Comparison of ENCODE assay signal across 21 mouse cellular contexts in genomic region chr7:119667893-119668292, GRCm38 (mm10). TPM values are rescaled to one million over a fixed set of nuclear protein-coding genes. Genes with fewer than 3 reads are reported as not detected.
"Had no signal": no experiment of that assay in that cellular context is flagged by ENCODE, and none has a peak within 500 bp of the region (broad histone marks: within the 10 kb centered on the region; RNA-seq: fewer than 3 reads in every experiment).

No protein-coding gene starts in this region.

- H3K9me3 ChIP-seq: hindbrain, embryonic 13.5 days; limb, embryonic 15.5 days; midbrain, embryonic 12.5 days; neural tube, embryonic 13.5 days; stomach, embryonic 15.5 days had no signal

- H3K27ac ChIP-seq: hindbrain, embryonic 13.5 days; hindbrain, postnatal 0 days; limb, embryonic 15.5 days; midbrain, embryonic 12.5 days; neural tube, embryonic 13.5 days; stomach, embryonic 15.5 days had no signal

- H3K4me2 ChIP-seq: hindbrain, embryonic 13.5 days; limb, embryonic 15.5 days; midbrain, embryonic 12.5 days; neural tube, embryonic 13.5 days; stomach, embryonic 15.5 days had no signal

- ATAC-seq: hindbrain, postnatal 0 days; midbrain, embryonic 16.5 days had no signal

- H3K27me3 ChIP-seq: hindbrain, embryonic 13.5 days; limb, embryonic 15.5 days; midbrain, embryonic 12.5 days; neural tube, embryonic 13.5 days; stomach, embryonic 15.5 days had no signal

- H3K4me1 ChIP-seq: hindbrain, embryonic 13.5 days; limb, embryonic 15.5 days; midbrain, embryonic 12.5 days; neural tube, embryonic 13.5 days; stomach, embryonic 15.5 days had no signal

- H3K36me3 ChIP-seq: hindbrain, embryonic 13.5 days; limb, embryonic 15.5 days; midbrain, embryonic 12.5 days; neural tube, embryonic 13.5 days; stomach, embryonic 15.5 days had no signal

- H3K4me3 ChIP-seq: hindbrain, embryonic 13.5 days; limb, embryonic 15.5 days; midbrain, embryonic 12.5 days; neural tube, embryonic 13.5 days; stomach, embryonic 15.5 days had no signal

- H3K9ac ChIP-seq: hindbrain, embryonic 13.5 days; limb, embryonic 15.5 days; midbrain, embryonic 12.5 days; neural tube, embryonic 13.5 days; stomach, embryonic 15.5 days had no signal

- DNase-seq: layer of hippocampus, adult 9-11 months; layer of hippocampus, postnatal 36 days; lung, adult 18-20 months; right cerebral cortex, postnatal 14 days; thymus, adult 2 months; thymus, postnatal 25 days had no signal

RNA-seq across cellular contexts. Expression of gene Acsm4, which starts 21.9 kb away (rescaled TPM):
- total RNA-seq: hindbrain, postnatal 0 days; layer of hippocampus, adult 18-20 months; layer of hippocampus, postnatal 36 days; left cerebral cortex, postnatal 25 days; megakaryocyte-erythroid progenitor cell, adult 5-6 weeks had no signal
- polyA plus RNA-seq: hindbrain, embryonic 13.5 days; hindbrain, postnatal 0 days; intestine, embryonic 14.5 days; limb, embryonic 11.5 days; limb, embryonic 15.5 days; lung, embryonic 16.5 days; midbrain, embryonic 12.5 days; midbrain, embryonic 16.5 days; neural tube, embryonic 13.5 days; spleen, adult 2 months; stomach, embryonic 15.5 days; testis, adult 2 months had no signal
